8 mouse cellular contexts compared by ENCODE assay signal in genomic region chr13:6648669-6649233, GRCm38 (mm10). TPM values are rescaled to one million over a fixed set of nuclear protein-coding genes. Genes with fewer than 3 reads are reported as not detected.
DNase-seq lines count a peak whose midpoint lies in the region; ATAC-seq and TF ChIP-seq lines count a peak whose summit lies in the region.

Gene Pfkp (minus strand): TSS chr13:6648777.

- peak within 1 kb of the TSS; percentile 87 for H3K27ac ChIP-seq in hindbrain, embryonic 15.5 days (replicated peaks)

- TF ChIP-seq CTCF in Patski (IDR thresholded peaks at IDR 0.05): no peak

- no peak for DNase-seq in Patski (ENCODE audit: low read depth, low spot score)
- peak; percentile 94 to 98 for DNase-seq in cerebellum, postnatal 25 days
- DNase-seq in frontal cortex, postnatal 36 days (ENCODE audit: low spot score in 2 of 2): peak; percentile 94 to 97
- DNase-seq in left cerebral cortex, adult 11 months (ENCODE audit: low spot score): peak; percentile 94
- peak; percentile 92 for DNase-seq in lung, postnatal 4 days
- peak; percentile 80 for DNase-seq in retina, postnatal 7 days (ENCODE audit: low read depth, low spot score)
- peak; percentile 76 for DNase-seq in urinary bladder, adult 2 months (ENCODE audit: low spot score)

- H3K9me3 ChIP-seq in hindbrain, embryonic 15.5 days: no peaks in the 10 kb centered on the region

- peak; percentile 93 for ATAC-seq in Patski
- peak; percentile 95 for ATAC-seq in hindbrain, embryonic 15.5 days (ENCODE audit: low FRiP score, low read depth)

- no peaks in the 10 kb centered on the region for H3K36me3 ChIP-seq in hindbrain, embryonic 15.5 days

- CTCF ChIA-PET in Patski (lab: Charles Lee): interaction anchor here (2.1 to 2.9 kb wide), 2 partner anchors 12 to 16 kb away, joined by 5 to 7 read pairs; no protein-coding TSS in a partner anchor

- in situ Hi-C loops in Patski (cut with MboI; ENCODE audit: low pct_unique_long_range_greater_than_20kb): no loop called here

- peak within 1 kb of the TSS; percentile 59 for H3K4me3 ChIP-seq in hindbrain, embryonic 15.5 days

- peaks cover 24% of the 10 kb centered on the region for H3K4me1 ChIP-seq in hindbrain, embryonic 15.5 days (replicated peaks)

- WGBS in hindbrain, embryonic 15.5 days: under 1% methylated on average over 34 of the region's 34 CpGs

- H3K4me2 ChIP-seq in hindbrain, embryonic 15.5 days: peak within 1 kb of the TSS; percentile 97

- peak within 1 kb of the TSS; percentile 64 for H3K9ac ChIP-seq in hindbrain, embryonic 15.5 days

- POLR2A ChIA-PET in Patski (lab: Charles Lee): interaction anchor here (1.0 to 1.5 kb wide), 4 partner anchors 15 to 31 kb away, joined by 3 to 4 read pairs (median 4); no protein-coding TSS in a partner anchor

- no peaks in the 10 kb centered on the region for H3K27me3 ChIP-seq in Patski
- H3K27me3 ChIP-seq in hindbrain, embryonic 15.5 days: no peaks in the 10 kb centered on the region

RNA-seq across cellular contexts. Expression of gene Pfkp, which starts in this region (rescaled TPM):
- 220 TPM for polyA plus RNA-seq in Patski (2021)
- polyA plus RNA-seq in hindbrain, embryonic 15.5 days (2015; fragmentation: Nextera tagmentation; extraction: Ambion mirVana): 441 and 470 TPM in 2 replicates
- 135 and 192 TPM in 2 replicates for polyA plus RNA-seq in urinary bladder, adult 2 months (2012; rRNA removed)
